Mouse (Mus musculus) adrenal gland, adult 2 months (tissue): ENCODE measurements at regions not wholly inside any gene's neighbourhood (a gene's known extent, or its start where the extent isn't known, plus 50 kb on each side); places are given as distances from the start of the nearest gene placed in this dataset.
A peak's percentile ranks its signal among the peaks of the same experiment; 100 is the strongest.

ENCODE experiments used
- DNase-seq: peaks from one replicate; pipeline ENCODE4 v3.0.0; 2021

- no peak for DNase-seq
Measured at GRCm38 (mm10) chr2:149724279-149724678, 104.7 kb upstream of the Syndig1 start.

- DNase-seq = no peak
Measured at GRCm38 (mm10) chr2:149725932-149726331, 103.1 kb upstream of the Syndig1 start.

- DNase-seq = no peak
Measured at GRCm38 (mm10) chr2:149737837-149738236, 91.2 kb upstream of the Syndig1 start.

- DNase-seq = no peak
Measured at GRCm38 (mm10) chr2:149739886-149740285, 89.1 kb upstream of the Syndig1 start.

- no peak for DNase-seq
Measured at GRCm38 (mm10) chr2:149742661-149743060, 86.3 kb upstream of the Syndig1 start.

- DNase-seq = no peak
Measured at GRCm38 (mm10) chr2:149748240-149748822, 80.7 kb upstream of the Syndig1 start.

- DNase-seq = peak; percentile 10
Measured at GRCm38 (mm10) chr2:149759151-149759550, 69.9 kb upstream of the Syndig1 start.

GRCm38 (mm10) chr2:149763864-149764263, 65.1 kb upstream of the Syndig1 start:
- DNase-seq = no peak

- no peak for DNase-seq
Measured at GRCm38 (mm10) chr2:149768027-149768426, 61.0 kb upstream of the Syndig1 start.

- DNase-seq = no peak
Measured at GRCm38 (mm10) chr2:149768551-149768950, 60.5 kb upstream of the Syndig1 start.

- DNase-seq = no peak
Measured at GRCm38 (mm10) chr2:149777316-149777715, 51.7 kb upstream of the Syndig1 start.
